Mouse (Mus musculus): Measurements from ENCODE around the gene Iqgap2.

Gene Iqgap2

GRCm38 (mm10) chr13:95697874-95698273 lies 193.8 kb downstream of the Iqgap2 start:
- DNase-seq = peak; percentile 4

GRCm38 (mm10) chr13:95696654-95697163 lies 195.0 kb downstream of the Iqgap2 start, which contains the start of gene F2rl2:
Gene F2rl2 (plus strand): TSS chr13:95696853.
- DNase-seq = peak; percentile 22

- no peak for DNase-seq
Measured at GRCm38 (mm10) chr13:95696120-95696653, 195.5 kb downstream of the Iqgap2 start.

- DNase-seq = no peak
Measured at GRCm38 (mm10) chr13:95692201-95692600, 199.5 kb downstream of the Iqgap2 start.

GRCm38 (mm10) chr13:95688576-95688975 lies 203.1 kb downstream of the Iqgap2 start:
- DNase-seq = no peak

GRCm38 (mm10) chr13:95685736-95686135 lies 206.0 kb downstream of the Iqgap2 start:
- DNase-seq = peak; percentile 47

- DNase-seq = peak; percentile 4
Measured at GRCm38 (mm10) chr13:95684656-95685244, 207.0 kb downstream of the Iqgap2 start.

GRCm38 (mm10) chr13:95679491-95679941 lies 212.2 kb downstream of the Iqgap2 start:
- no peak for DNase-seq

- no peak for DNase-seq
Measured at GRCm38 (mm10) chr13:95679078-95679477, 212.6 kb downstream of the Iqgap2 start.

GRCm38 (mm10) chr13:95672372-95672771 lies 219.3 kb downstream of the Iqgap2 start:
- DNase-seq = no peak

- DNase-seq = no peak
Measured at GRCm38 (mm10) chr13:95671108-95671897, 220.4 kb downstream of the Iqgap2 start.

- DNase-seq = no peak
Measured at GRCm38 (mm10) chr13:95670534-95670933, 221.2 kb downstream of the Iqgap2 start.

- DNase-seq = no peak
Measured at GRCm38 (mm10) chr13:95667260-95667659, 224.5 kb downstream of the Iqgap2 start.

GRCm38 (mm10) chr13:95665644-95666356 lies 225.9 kb downstream of the Iqgap2 start:
- no peak for DNase-seq

- no peak for DNase-seq
Measured at GRCm38 (mm10) chr13:95663834-95664233, 227.9 kb downstream of the Iqgap2 start.

GRCm38 (mm10) chr13:95659432-95659831 lies 232.3 kb downstream of the Iqgap2 start:
- no peak for DNase-seq

- DNase-seq = no peak
Measured at GRCm38 (mm10) chr13:95657171-95657570, 234.6 kb downstream of the Iqgap2 start.

GRCm38 (mm10) chr13:95655284-95655683 lies 236.4 kb downstream of the Iqgap2 start:
- no peak for DNase-seq

- no peak for DNase-seq
Measured at GRCm38 (mm10) chr13:95653696-95654095, 238.0 kb downstream of the Iqgap2 start.

GRCm38 (mm10) chr13:95651870-95652668 lies 239.7 kb downstream of the Iqgap2 start:
- DNase-seq = no peak

GRCm38 (mm10) chr13:95649941-95650340 lies 241.8 kb downstream of the Iqgap2 start:
- DNase-seq = no peak

- no peak for DNase-seq
Measured at GRCm38 (mm10) chr13:95647248-95647647, 244.5 kb downstream of the Iqgap2 start.

Measured in thymus, postnatal 25 days (tissue).